9 mouse cellular contexts compared by ENCODE assay signal in the genomic region with DNA sequence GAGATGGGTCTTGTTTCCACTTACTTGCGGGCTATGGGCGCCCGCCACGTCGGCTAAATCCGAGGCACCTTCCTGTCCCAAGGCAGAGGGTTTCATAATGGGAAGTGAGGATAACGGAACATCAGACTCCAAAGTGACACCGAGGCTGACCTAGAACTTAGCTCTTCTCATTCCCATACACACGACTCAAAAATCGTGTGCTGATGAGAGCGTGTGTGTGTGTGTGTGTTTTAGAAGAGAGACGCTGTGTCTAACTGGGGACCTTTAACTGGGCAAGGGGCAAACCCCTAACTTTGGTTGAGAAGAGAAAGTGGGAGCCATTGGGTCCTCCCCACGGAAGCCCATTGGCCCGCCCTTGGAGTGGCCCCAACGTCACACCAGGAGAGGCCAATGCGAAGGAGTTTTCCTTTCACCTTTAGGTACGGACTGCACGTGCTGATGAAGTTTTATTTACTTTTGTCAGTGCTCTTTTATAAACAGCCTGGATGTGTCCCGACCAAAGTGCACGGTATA. TPM values are rescaled to one million over a fixed set of nuclear protein-coding genes. Genes with fewer than 3 reads are reported as not detected.
A peak's percentile ranks its signal among the peaks of the same experiment; 100 is the strongest.
DNase-seq lines count a peak whose midpoint lies in the region; ATAC-seq and TF ChIP-seq lines count a peak whose summit lies in the region.
"Had no signal": no experiment of that assay in that cellular context is flagged by ENCODE, and none has a peak within 500 bp of the region (broad histone marks: within the 10 kb centered on the region; RNA-seq: fewer than 3 reads in every experiment).

No protein-coding gene starts in this region.

- peaks cover 12% of the 10 kb centered on the region for H3K79me3 ChIP-seq in C2C12 (ENCODE audit: low read depth)

- peak overlapping the region; percentile 95 for H3K9ac ChIP-seq in embryonic facial prominence, embryonic 13.5 days
- peak overlapping the region; percentile 96 for H3K9ac ChIP-seq in heart, embryonic 12.5 days
- H3K9ac ChIP-seq in kidney, embryonic 15.5 days = peak overlapping the region; percentile 90
- H3K9ac ChIP-seq in liver, embryonic 16.5 days (ENCODE audit: low read depth, low read length) = peak overlapping the region; percentile 91
- peak overlapping the region; percentile 89 for H3K9ac ChIP-seq in neural tube, embryonic 13.5 days

- peak overlapping the region; percentile 77 for H3K4me2 ChIP-seq in embryonic facial prominence, embryonic 13.5 days
- peak overlapping the region; percentile 79 for H3K4me2 ChIP-seq in heart, embryonic 12.5 days
- peak overlapping the region; percentile 69 for H3K4me2 ChIP-seq in kidney, embryonic 15.5 days
- H3K4me2 ChIP-seq in liver, embryonic 16.5 days (ENCODE audit: low read depth, low read length) = peak overlapping the region; percentile 90
- H3K4me2 ChIP-seq in neural tube, embryonic 13.5 days = peak overlapping the region; percentile 91

- H3ac ChIP-seq in C2C12 (ENCODE audit: control insufficient read depth, insufficient read length, low read depth) = peak overlapping the region; percentile 78

- TF ChIP-seq CTCF in C2C12 (IDR thresholded peaks at IDR 0.05; ENCODE audit: control insufficient read depth, insufficient read depth, insufficient read length) = no peak

- no peaks in the 10 kb centered on the region for H3K27me3 ChIP-seq in C2C12 (ENCODE audit: control insufficient read depth, insufficient read depth, insufficient read length)
- no peaks in the 10 kb centered on the region for H3K27me3 ChIP-seq in embryonic facial prominence, embryonic 13.5 days
- H3K27me3 ChIP-seq in heart, embryonic 12.5 days (replicated peaks) = no peaks in the 10 kb centered on the region
- H3K27me3 ChIP-seq in kidney, embryonic 15.5 days = no peaks in the 10 kb centered on the region
- no peaks in the 10 kb centered on the region for H3K27me3 ChIP-seq in liver, embryonic 16.5 days (ENCODE audit: control insufficient read depth, insufficient read depth, low read depth, low read length)
- H3K27me3 ChIP-seq in neural tube, embryonic 13.5 days = no peaks in the 10 kb centered on the region

- peak overlapping the region; percentile 89 for H3K27ac ChIP-seq in embryonic facial prominence, embryonic 13.5 days
- peak overlapping the region; percentile 84 for H3K27ac ChIP-seq in heart, embryonic 12.5 days (ENCODE audit: poor library complexity, severe bottlenecking)
- H3K27ac ChIP-seq in kidney, embryonic 15.5 days = peak overlapping the region; percentile 96
- peak overlapping the region; percentile 91 for H3K27ac ChIP-seq in liver, embryonic 16.5 days (ENCODE audit: low read length)
- peak overlapping the region; percentile 80 for H3K27ac ChIP-seq in neural tube, embryonic 13.5 days (replicated peaks)

- peaks cover 10% of the 10 kb centered on the region for H3K4me1 ChIP-seq in embryonic facial prominence, embryonic 13.5 days
- peaks cover 18% of the 10 kb centered on the region for H3K4me1 ChIP-seq in heart, embryonic 12.5 days (replicated peaks)
- peaks cover 9% of the 10 kb centered on the region; the same call in 1 of the 2 replicates for H3K4me1 ChIP-seq in kidney, embryonic 15.5 days
- peaks cover 24% of the 10 kb centered on the region for H3K4me1 ChIP-seq in liver, embryonic 16.5 days (ENCODE audit: control insufficient read depth, low read depth, low read length)
- H3K4me1 ChIP-seq in neural tube, embryonic 13.5 days (replicated peaks) = peaks cover 24% of the 10 kb centered on the region

- DNase-seq in adrenal gland, postnatal 10 days = peak; percentile 84
- DNase-seq in testis, postnatal 10 days (ENCODE audit: low spot score) = peak; percentile 71

- peak; percentile 30; the same call in 1 of the 2 replicates for ATAC-seq in embryonic facial prominence, embryonic 13.5 days (ENCODE audit: insufficient number of reproducible peaks, insufficient read depth, low FRiP score, low TSS enrichment, low read depth)
- peak; percentile 59; the same call in 1 of the 2 replicates for ATAC-seq in heart, embryonic 12.5 days (ENCODE audit: insufficient number of reproducible peaks, low FRiP score)
- ATAC-seq in kidney, embryonic 15.5 days (replicated peaks; ENCODE audit: low FRiP score) = peak; percentile 55
- peak; percentile 76 for ATAC-seq in liver, embryonic 16.5 days (ENCODE audit: low read depth)
- ATAC-seq in neural tube, embryonic 13.5 days (ENCODE audit: low read depth) = peak; percentile 13

- H3K4me3 ChIP-seq in C2C12 (ENCODE audit: insufficient read depth, poor library complexity, severe bottlenecking) = peak overlapping the region; percentile 93
- H3K4me3 ChIP-seq in embryonic facial prominence, embryonic 13.5 days = peak overlapping the region; percentile 97
- H3K4me3 ChIP-seq in heart, embryonic 12.5 days = peak overlapping the region; percentile 97
- H3K4me3 ChIP-seq in kidney, embryonic 15.5 days (replicated peaks) = peak overlapping the region; percentile 99
- peak overlapping the region; percentile 91 for H3K4me3 ChIP-seq in liver, embryonic 16.5 days (ENCODE audit: low read depth, low read length)
- peak overlapping the region; percentile 91 for H3K4me3 ChIP-seq in neural tube, embryonic 13.5 days

- H3K36me3 ChIP-seq in C2C12 (ENCODE audit: control insufficient read depth, insufficient read depth) = peaks cover 16% of the 10 kb centered on the region
- peaks cover 13% of the 10 kb centered on the region for H3K36me3 ChIP-seq in embryonic facial prominence, embryonic 13.5 days
- H3K36me3 ChIP-seq in heart, embryonic 12.5 days = peaks cover 13% of the 10 kb centered on the region
- H3K36me3 ChIP-seq in kidney, embryonic 15.5 days = peaks cover 15% of the 10 kb centered on the region
- peaks cover 6% of the 10 kb centered on the region; the same call in 1 of the 2 replicates for H3K36me3 ChIP-seq in liver, embryonic 16.5 days (ENCODE audit: control insufficient read depth, insufficient read depth)
- peaks cover 15% of the 10 kb centered on the region for H3K36me3 ChIP-seq in neural tube, embryonic 13.5 days

- H3K79me2 ChIP-seq in C2C12 (ENCODE audit: control insufficient read depth, insufficient read depth) = peaks cover 19% of the 10 kb centered on the region

- no peaks in the 10 kb centered on the region for H3K9me3 ChIP-seq in embryonic facial prominence, embryonic 13.5 days
- no peaks in the 10 kb centered on the region for H3K9me3 ChIP-seq in heart, embryonic 12.5 days (replicated peaks)
- no peaks in the 10 kb centered on the region for H3K9me3 ChIP-seq in kidney, embryonic 15.5 days (replicated peaks)
- H3K9me3 ChIP-seq in liver, embryonic 16.5 days (replicated peaks; ENCODE audit: control insufficient read depth, low read length) = no peaks in the 10 kb centered on the region
- no peaks in the 10 kb centered on the region for H3K9me3 ChIP-seq in neural tube, embryonic 13.5 days

- WGBS in embryonic facial prominence, embryonic 13.5 days = 2% methylated on average over 20 of the region's 20 CpGs
- under 1% methylated on average over 20 of the region's 20 CpGs for WGBS in heart, embryonic 12.5 days
- WGBS in kidney, embryonic 15.5 days = 1% methylated on average over 20 of the region's 20 CpGs
- WGBS in liver, embryonic 16.5 days (ENCODE audit: insufficient replicate concordance) = under 1% methylated on average over 20 of the region's 20 CpGs
- 2% methylated on average over 20 of the region's 20 CpGs for WGBS in neural tube, embryonic 13.5 days

TF ChIP-seq in C2C12, 6 proteins besides CTCF, POLR2A, EP300 and RAD21:
- TF ChIP-seq MAX (IDR thresholded peaks at IDR 0.05) = peak; percentile 90
- TF ChIP-seq FOSL1 (IDR thresholded peaks at IDR 0.05; ENCODE audit: insufficient read depth, low read length, poor library complexity, severe bottlenecking) = no peak
- no peak for TF ChIP-seq MYOD1 (IDR thresholded peaks at IDR 0.05; ENCODE audit: control insufficient read depth, insufficient read length, low read depth)
- no peak for TF ChIP-seq MYOG (IDR thresholded peaks at IDR 0.05; ENCODE audit: control insufficient read depth, extremely low read depth, insufficient read length)

RNA-seq across cellular contexts. Expression of a gene that starts 0.7 kb away (rescaled TPM):
- polyA plus RNA-seq in C2C12 (2012; fragmentation: generic; extraction: Trizol) = 2.0 TPM
- total RNA-seq in adrenal gland, postnatal 10 days (2021) = 1 to 10 TPM; 6.5 to 7.5 TPM
- 6.2 and 7.1 TPM in 2 replicates for polyA plus RNA-seq in embryonic facial prominence, embryonic 13.5 days (2015; fragmentation: Nextera tagmentation; extraction: Ambion mirVana)
- 3.3 and 4.4 TPM in 2 replicates for polyA plus RNA-seq in heart, embryonic 12.5 days (2016; fragmentation: Nextera tagmentation; extraction: Ambion mirVana)
- 6.3 and 6.4 TPM in 2 replicates for polyA plus RNA-seq in kidney, embryonic 15.5 days (2015; fragmentation: Nextera tagmentation; extraction: Ambion mirVana)
- 2.0 and 2.5 TPM in 2 replicates for polyA plus RNA-seq in liver, embryonic 16.5 days (2015; fragmentation: Nextera tagmentation; extraction: Ambion mirVana)
- polyA plus RNA-seq in neural tube, embryonic 13.5 days (2015; fragmentation: Nextera tagmentation; extraction: Ambion mirVana) = 9.1 and 10.0 TPM in 2 replicates

RNA-seq across cellular contexts. Expression of a gene that starts 0.8 kb away (rescaled TPM):
- polyA plus RNA-seq in C2C12 (2012; fragmentation: generic; extraction: Trizol) = 5.7 TPM
- 10 to 100 TPM; 63.2 to 69.8 TPM for total RNA-seq in adrenal gland, postnatal 10 days (2021)
- polyA plus RNA-seq in embryonic facial prominence, embryonic 13.5 days (2015; fragmentation: Nextera tagmentation; extraction: Ambion mirVana) = 47.6 and 53.1 TPM in 2 replicates
- 30.5 and 33.0 TPM in 2 replicates for polyA plus RNA-seq in heart, embryonic 12.5 days (2016; fragmentation: Nextera tagmentation; extraction: Ambion mirVana)
- polyA plus RNA-seq in kidney, embryonic 15.5 days (2015; fragmentation: Nextera tagmentation; extraction: Ambion mirVana) = 48.7 and 50.9 TPM in 2 replicates
- polyA plus RNA-seq in liver, embryonic 16.5 days (2015; fragmentation: Nextera tagmentation; extraction: Ambion mirVana) = 15.9 and 16.5 TPM in 2 replicates
- polyA plus RNA-seq in neural tube, embryonic 13.5 days (2015; fragmentation: Nextera tagmentation; extraction: Ambion mirVana) = 49.4 and 54.3 TPM in 2 replicates

RNA-seq across cellular contexts. Expression of a gene that starts 4.5 kb away (rescaled TPM):
- polyA plus RNA-seq in C2C12 (2012; fragmentation: generic; extraction: Trizol) = 15.8 TPM
- total RNA-seq in adrenal gland, postnatal 10 days (2021) = 10 to 100 TPM; 34.4 to 37.4 TPM
- 41.8 and 42.2 TPM in 2 replicates for polyA plus RNA-seq in embryonic facial prominence, embryonic 13.5 days (2015; fragmentation: Nextera tagmentation; extraction: Ambion mirVana)
- 29.1 and 29.3 TPM in 2 replicates for polyA plus RNA-seq in heart, embryonic 12.5 days (2016; fragmentation: Nextera tagmentation; extraction: Ambion mirVana)
- 44.9 and 46.4 TPM in 2 replicates for polyA plus RNA-seq in kidney, embryonic 15.5 days (2015; fragmentation: Nextera tagmentation; extraction: Ambion mirVana)
- 14.9 and 15.2 TPM in 2 replicates for polyA plus RNA-seq in liver, embryonic 16.5 days (2015; fragmentation: Nextera tagmentation; extraction: Ambion mirVana)
- polyA plus RNA-seq in neural tube, embryonic 13.5 days (2015; fragmentation: Nextera tagmentation; extraction: Ambion mirVana) = 34.0 and 34.4 TPM in 2 replicates

RNA-seq across cellular contexts. Expression of a gene that starts 58.3 kb away (rescaled TPM):
- not detected for polyA plus RNA-seq in C2C12 (2012; fragmentation: generic; extraction: Trizol)
- not detected for total RNA-seq in adrenal gland, postnatal 10 days (2021)
- 0.15 TPM in 1 of 2 replicates, not detected in the other for polyA plus RNA-seq in embryonic facial prominence, embryonic 13.5 days (2015; fragmentation: Nextera tagmentation; extraction: Ambion mirVana)
- polyA plus RNA-seq in heart, embryonic 12.5 days (2016; fragmentation: Nextera tagmentation; extraction: Ambion mirVana) = 0.18 TPM in 1 of 2 replicates, not detected in the other
- polyA plus RNA-seq in kidney, embryonic 15.5 days (2015; fragmentation: Nextera tagmentation; extraction: Ambion mirVana) = 0.53 and 1.6 TPM in 2 replicates
- polyA plus RNA-seq in liver, embryonic 16.5 days (2015; fragmentation: Nextera tagmentation; extraction: Ambion mirVana) = 0.08 TPM in 1 of 2 replicates, not detected in the other
- polyA plus RNA-seq in neural tube, embryonic 13.5 days (2015; fragmentation: Nextera tagmentation; extraction: Ambion mirVana) = 1.6 and 2.1 TPM in 2 replicates
- polyA plus RNA-seq: frontal cortex, adult 2 months had no signal

Comparison
In these comparisons a context has a peak if more than half of its experiments do, and no peak if none do; other contexts are left out.
1. Peak in every context shown above with its lines: DNase-seq, ATAC-seq, H3K4me3 ChIP-seq and H3K27ac ChIP-seq.
2. ATAC-seq: peak in every context shown above with its lines; median percentile 76 in liver, embryonic 16.5 days; 59 in heart, embryonic 12.5 days; 55 in kidney, embryonic 15.5 days; 30 in embryonic facial prominence, embryonic 13.5 days; 13 in neural tube, embryonic 13.5 days.